Mouse (Mus musculus) MEL (cell line): ENCODE measurements around the gene Cavin4. TPM values are rescaled to one million over a fixed set of nuclear protein-coding genes. Genes with fewer than 3 reads are reported as not detected.

Source experiments
- DNase-seq: peaks from one replicate; pipeline ENCODE4 v3.0.0; 2011; ENCODE audit warnings: low read depth, low spot score
- H3K27ac ChIP-seq: 2 replicates; pipeline ENCODE4 v1.5.1; 2012; ENCODE audit warnings: low read depth, mild to moderate bottlenecking, control low read depth, low read length, moderate library complexity; ENCODE audit not compliant: control insufficient read depth
- H3K27me3 ChIP-seq, 2 experiments: fragments of 150-350 bp in 1 of 2; sonication (generic) in 1 of 2; 2 replicates each; pipeline ENCODE4 v1.6.1; 2012; ENCODE audit warnings: low read length in 2 of 2, mild to moderate bottlenecking in 2 of 2, improper control_type of control experiment in 1 of 2, moderate library complexity in 1 of 2; ENCODE audit not compliant: insufficient read depth in 2 of 2, control insufficient read depth in 1 of 2
- H3K36me3 ChIP-seq, 2 experiments: 2 replicates each; pipeline ENCODE4 v1.6.1; 2012 to 2014; ENCODE audit warnings: low read length in 2 of 2, improper control_type of control experiment in 1 of 2, inconsistent platforms in 1 of 2, mild to moderate bottlenecking in 1 of 2; ENCODE audit not compliant: insufficient read depth in 2 of 2, control insufficient read depth in 1 of 2
- H3K4me1 ChIP-seq, 2 experiments: fragments of 150-350 bp in 1 of 2; sonication (generic) in 1 of 2; 2 replicates each; pipeline ENCODE4 v1.6.1; 2012; ENCODE audit warnings: low read length in 2 of 2, improper control_type of control experiment in 1 of 2, mild to moderate bottlenecking in 1 of 2; ENCODE audit not compliant: insufficient read depth in 2 of 2, control insufficient read depth in 1 of 2
- H3K4me3 ChIP-seq, 2 experiments: fragments of 150-350 bp in 1 of 2; sonication (generic) in 1 of 2; 2 replicates each; pipeline ENCODE4 v1.5.1; 2012; ENCODE audit warnings: low read depth in 2 of 2, low read length in 2 of 2, mild to moderate bottlenecking in 2 of 2, moderate library complexity in 2 of 2, control low read depth in 1 of 2, improper control_type of control experiment in 1 of 2; ENCODE audit not compliant: control insufficient read depth in 1 of 2, insufficient read depth in 1 of 2
- H3K79me2 ChIP-seq: 2 replicates; pipeline ENCODE4 v1.6.1; 2012; ENCODE audit warnings: mild to moderate bottlenecking, low read length, moderate library complexity; ENCODE audit not compliant: control insufficient read depth, poor library complexity, insufficient read depth
- H3K9ac ChIP-seq: 2 replicates; pipeline ENCODE4 v1.6.1; 2012; ENCODE audit warnings: low read depth, mild to moderate bottlenecking, control low read depth, low read length, moderate library complexity; ENCODE audit not compliant: control insufficient read depth, poor library complexity, severe bottlenecking
- H3K9me3 ChIP-seq: fragments of 150-350 bp; sonication (generic); replicated peaks from 2 replicates; pipeline ENCODE4 v1.6.1; 2012; ENCODE audit warnings: mild to moderate bottlenecking, low read length, improper control_type of control experiment, moderate library complexity; ENCODE audit not compliant: insufficient read depth
- BHLHE40 ChIP-seq: IDR thresholded peaks from 2 replicates; pipeline ENCODE4 v1.6.1; 2012; ENCODE audit warnings: low read depth, mild to moderate bottlenecking, inconsistent platforms, low read length, improper control_type of control experiment, borderline replicate concordance
- CHD1 ChIP-seq: IDR thresholded peaks from 2 replicates; pipeline ENCODE4 v1.6.1; 2012; ENCODE audit warnings: low read depth, mild to moderate bottlenecking, inconsistent platforms, low read length, improper control_type of control experiment
- CHD2 ChIP-seq: IDR thresholded peaks from 2 replicates; pipeline ENCODE4 v1.6.1; 2011; ENCODE audit warnings: low read length, improper control_type of control experiment
- E2F4 ChIP-seq: IDR thresholded peaks from 2 replicates; pipeline ENCODE4 v1.6.1; 2011; ENCODE audit warnings: low read depth, low read length, improper control_type of control experiment, borderline replicate concordance
- ELF1 ChIP-seq: IDR thresholded peaks from 2 replicates; pipeline ENCODE4 v1.6.1; 2014; ENCODE audit warnings: low read depth, mild to moderate bottlenecking, inconsistent platforms, low read length, improper control_type of control experiment, moderate library complexity
- ETS1 ChIP-seq: IDR thresholded peaks from 2 replicates; pipeline ENCODE4 v1.6.1; 2012; ENCODE audit warnings: low read depth, mild to moderate bottlenecking, inconsistent platforms, low read length, improper control_type of control experiment, moderate library complexity
- GABPA ChIP-seq: IDR thresholded peaks from 2 replicates; pipeline ENCODE4 v1.6.1; 2012; ENCODE audit warnings: low read depth, mild to moderate bottlenecking, inconsistent platforms, low read length, improper control_type of control experiment, moderate library complexity
- GATA1 ChIP-seq: IDR thresholded peaks from 2 replicates; pipeline ENCODE4 v1.6.1; 2011; ENCODE audit warnings: low read depth, low read length, improper control_type of control experiment
- MAX ChIP-seq: IDR thresholded peaks from 2 replicates; pipeline ENCODE4 v1.6.1; 2011; ENCODE audit warnings: low read length, improper control_type of control experiment
- MXI1 ChIP-seq: IDR thresholded peaks from 2 replicates; pipeline ENCODE4 v1.6.1; 2011; ENCODE audit warnings: mild to moderate bottlenecking, low read depth, low read length, improper control_type of control experiment
- POLR2A ChIP-seq, 2 experiments: IDR thresholded peaks; 2 replicates each; pipeline ENCODE4 v1.6.1; 2011 to 2012; ENCODE audit warnings: low read length in 2 of 2, mild to moderate bottlenecking in 2 of 2, control low read depth in 1 of 2, improper control_type of control experiment in 1 of 2, low read depth in 1 of 2, moderate library complexity in 1 of 2; ENCODE audit not compliant: control insufficient read depth in 1 of 2, insufficient read depth in 1 of 2, poor library complexity in 1 of 2
- RAD21 ChIP-seq: IDR thresholded peaks from 2 replicates; pipeline ENCODE4 v1.6.1; 2011; ENCODE audit warnings: mild to moderate bottlenecking, low read depth, low read length, improper control_type of control experiment
- TAL1 ChIP-seq: IDR thresholded peaks from 2 replicates; pipeline ENCODE4 v1.6.1; 2012; ENCODE audit warnings: mild to moderate bottlenecking, inconsistent platforms, low read length, moderate library complexity, mixed read lengths
- ZKSCAN1 ChIP-seq: IDR thresholded peaks from 2 replicates; pipeline ENCODE4 v1.6.1; 2012; ENCODE audit warnings: low read depth, mild to moderate bottlenecking, inconsistent platforms, low read length, improper control_type of control experiment, moderate library complexity
- ZMIZ1 ChIP-seq: IDR thresholded peaks from 2 replicates; pipeline ENCODE4 v1.6.1; 2012; ENCODE audit warnings: low read depth, mild to moderate bottlenecking, inconsistent platforms, low read length, improper control_type of control experiment, moderate library complexity
- ZNF384 ChIP-seq: IDR thresholded peaks from 2 replicates; pipeline ENCODE4 v1.6.1; 2012; ENCODE audit warnings: low read depth, mild to moderate bottlenecking, inconsistent platforms, low read length, improper control_type of control experiment
- polyA plus RNA-seq, 2 experiments: library from polyadenylated mRNA; stranded (reverse) in 1 of 2; unstranded in 1 of 2; fragments of >175 nt in 1 of 2; fragments of >200 nt in 1 of 2; gene quantifications; 2 replicates each; pipeline versions ENCODE4 v1.2.1 to v1.2.4; 2012; ENCODE audit warnings: low replicate concordance in 2 of 2, low read depth in 1 of 2; ENCODE audit not compliant: insufficient read length in 2 of 2, insufficient read depth in 1 of 2, missing spikeins in 1 of 2
- total RNA-seq: library from RNA; depleted of rRNA; stranded (reverse); fragments of 300-350 nt; gene quantifications from 2 replicates; pipeline ENCODE4 v1.2.3, GENCODE M21; 2012; rRNA removed

Gene Cavin4
- total and polyA plus RNA-seq, 3 experiments, result not detected

DNA sequence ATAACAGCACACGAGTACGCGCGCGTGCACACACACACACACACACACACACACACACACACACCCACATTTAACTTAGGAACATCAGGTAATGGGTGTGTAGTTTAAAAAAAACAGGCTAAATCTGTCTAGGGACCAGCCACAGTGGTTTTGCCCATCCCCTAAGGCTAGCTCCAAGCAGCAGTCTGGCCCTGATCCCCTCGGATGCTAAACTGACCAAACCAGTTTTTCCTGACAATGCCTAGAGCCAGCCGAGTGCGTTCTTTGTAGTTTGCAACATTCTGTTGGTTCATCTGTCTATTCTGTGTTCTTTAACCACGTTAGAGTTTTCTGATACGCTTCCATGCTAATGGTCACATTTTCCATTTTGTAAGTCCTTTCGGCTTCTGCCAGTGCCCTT, 34.0 kb downstream of the Cavin4 start:
- no peak for DNase-seq
- no peak overlapping the region for H3K4me3 ChIP-seq
- H3K9me3 ChIP-seq, result no peaks in the 10 kb centered on the region
- H3K79me2 ChIP-seq, result no peaks in the 10 kb centered on the region
- no peaks in the 10 kb centered on the region for H3K27me3 ChIP-seq
- H3K36me3 ChIP-seq, result no peaks in the 10 kb centered on the region
- TF ChIP-seq ELF1 (no peak), TAL1 (no peak), MAX (no peak), POLR2A (IDR thresholded peaks at IDR 0.05; ENCODE audit: control insufficient read depth in 1 of 2, insufficient read depth in 1 of 2, low read depth in 1 of 2, low read length in 2 of 2, poor library complexity in 1 of 2) (no peak), MXI1 (no peak)
- no peaks in the 10 kb centered on the region for H3K4me1 ChIP-seq
- H3K27ac ChIP-seq, result no peak overlapping the region
- no peak overlapping the region for H3K9ac ChIP-seq

DNA sequence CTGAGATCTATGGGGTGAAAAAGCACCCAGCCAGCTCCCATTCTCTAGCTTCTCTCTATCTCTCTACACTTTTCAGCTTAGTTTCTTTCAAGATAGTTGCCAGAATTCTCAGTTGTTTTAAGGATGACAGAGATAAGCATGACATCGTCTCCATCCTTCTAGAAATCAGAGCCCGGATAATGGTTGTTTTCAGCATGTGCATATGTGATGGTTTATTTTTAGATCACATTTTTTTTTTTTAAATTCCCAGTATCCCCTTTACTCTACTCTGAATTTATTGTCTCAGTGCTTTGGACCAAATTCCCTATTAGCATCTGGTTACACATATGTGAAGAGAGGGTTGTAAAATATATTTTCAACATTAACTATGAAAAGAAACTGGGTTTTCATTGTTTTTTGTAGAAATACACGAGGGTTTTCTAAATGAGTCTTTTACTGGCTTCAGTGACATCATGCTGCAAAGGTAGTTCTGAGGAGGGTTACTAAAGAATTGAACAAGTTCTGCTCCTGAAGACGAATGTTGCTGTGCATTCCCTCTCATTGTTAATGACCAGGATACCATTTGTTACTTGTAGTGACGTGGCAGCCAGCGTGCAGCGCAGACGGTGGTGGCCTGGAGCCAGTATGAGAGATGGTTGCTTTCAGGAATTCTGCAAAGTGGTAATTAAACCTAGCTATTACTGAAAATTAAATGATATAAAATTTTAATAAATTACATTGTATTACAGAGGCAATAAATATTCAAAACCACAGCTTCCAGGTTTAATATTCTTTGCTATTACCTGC, 52.7 kb downstream of the Cavin4 start:
- Histone ChIP-seq H3K27me3 (no peaks in the 10 kb centered on the region), H3K79me2 (no peaks in the 10 kb centered on the region), H3K4me1 (no peaks in the 10 kb centered on the region), H3K36me3 (no peaks in the 10 kb centered on the region), H3K9me3 (no peaks in the 10 kb centered on the region)
- DNase-seq, result no peak
- TF ChIP-seq CHD1 (no peak), ETS1 (no peak), ZNF384 (no peak), ZKSCAN1 (no peak), E2F4 (no peak), GATA1 (no peak), TAL1 (no peak), RAD21 (no peak), GABPA (no peak), ZMIZ1 (no peak), CHD2 (no peak)
- TF ChIP-seq, all 39 proteins: peak for 0
- Histone ChIP-seq H3K27ac (no peak overlapping the region), H3K9ac (no peak overlapping the region), H3K4me3 (no peak overlapping the region)

DNA sequence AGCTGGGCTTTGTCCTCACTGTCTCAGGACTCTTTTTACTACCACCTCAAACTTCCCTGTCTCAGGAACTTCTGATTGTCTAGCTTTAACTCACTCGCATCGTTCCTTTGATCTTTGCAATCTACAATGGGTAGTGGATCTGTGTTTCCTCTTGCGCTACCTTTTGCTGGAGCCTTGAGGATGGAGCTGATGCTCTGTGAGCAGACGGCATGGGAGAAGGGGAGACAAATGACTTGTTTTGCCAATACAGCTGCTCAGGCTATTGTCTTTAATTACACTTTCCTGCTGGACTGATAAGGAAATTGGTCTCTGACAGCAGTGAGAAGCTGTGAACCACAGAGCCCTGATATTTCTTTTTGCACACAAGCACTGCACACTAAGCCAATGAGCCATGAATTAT, 53.5 kb downstream of the Cavin4 start:
- H3K4me3 ChIP-seq, result no peak overlapping the region
- TF ChIP-seq BHLHE40, result no peak

More for the DNA sequence above, 53.5 kb downstream of the Cavin4 start:
- Histone ChIP-seq H3K27ac (no peak overlapping the region), H3K27me3 (no peaks in the 10 kb centered on the region), H3K9ac (no peak overlapping the region), H3K9me3 (no peaks in the 10 kb centered on the region), H3K36me3 (no peaks in the 10 kb centered on the region), H3K79me2 (no peaks in the 10 kb centered on the region), H3K4me1 (no peaks in the 10 kb centered on the region)
- no peak for DNase-seq

Other genes with a start within 250 kb of the Cavin4 start
- 51.6 and 52.5 TPM in 2 replicates for gene Tex10, start 190.1 kb upstream of the Cavin4 start, total RNA-seq
- gene Tex10, start 190.1 kb upstream of the Cavin4 start, polyA plus RNA-seq, result 100 to 1,000 TPM in 1 of 2 experiments, 10 to 100 TPM in 1; 41.9 to 184 TPM
- gene Msantd3, start 123.6 kb upstream of the Cavin4 start, total RNA-seq, result not detected in 2 replicates
- not detected for gene Msantd3, start 123.6 kb upstream of the Cavin4 start, polyA plus RNA-seq
- gene Tmeff1, start 78.3 kb upstream of the Cavin4 start, total RNA-seq, result not detected in 2 replicates
- gene Tmeff1, start 78.3 kb upstream of the Cavin4 start, polyA plus RNA-seq, result not detected